Mouse (Mus musculus) c-Kit-positive CD71-negative TER-119-negative erythroid progenitor cells, embryonic 14.5 days (primary cell): ENCODE measurements around the gene Rhcg.
A peak's percentile ranks its signal among the peaks of the same experiment; 100 is the strongest.

ENCODE experiments used
- DNase-seq: peaks from one replicate; pipeline ENCODE4 v3.0.0-alpha.2; 2013; ENCODE audit warnings: low read depth

The Rhcg gene

GRCm38 (mm10) chr7:79548893-79549555, 68.4 kb downstream of the Rhcg start:
- DNase-seq, result no peak

DNA sequence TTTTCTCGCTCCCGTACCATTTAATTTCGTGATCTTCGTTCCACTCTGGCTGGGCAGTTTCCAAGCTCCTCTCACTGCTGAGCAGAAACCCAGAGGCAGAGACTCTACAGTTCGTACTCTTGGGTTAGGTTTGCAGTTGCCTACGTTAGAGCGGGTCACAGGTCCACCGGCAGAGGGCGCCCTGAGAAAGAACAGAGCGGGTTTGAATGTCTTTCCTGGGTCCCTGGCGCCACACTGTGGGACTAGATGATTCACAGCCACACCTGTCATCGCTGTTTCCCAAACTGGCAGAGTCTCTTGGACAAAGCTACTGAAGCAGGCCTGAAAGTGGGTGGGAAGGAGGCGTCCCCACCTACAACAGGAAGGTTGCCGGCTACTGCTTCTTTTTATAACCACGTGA, 70.4 kb downstream of the Rhcg start:
- peak; percentile 58 for DNase-seq

DNA sequence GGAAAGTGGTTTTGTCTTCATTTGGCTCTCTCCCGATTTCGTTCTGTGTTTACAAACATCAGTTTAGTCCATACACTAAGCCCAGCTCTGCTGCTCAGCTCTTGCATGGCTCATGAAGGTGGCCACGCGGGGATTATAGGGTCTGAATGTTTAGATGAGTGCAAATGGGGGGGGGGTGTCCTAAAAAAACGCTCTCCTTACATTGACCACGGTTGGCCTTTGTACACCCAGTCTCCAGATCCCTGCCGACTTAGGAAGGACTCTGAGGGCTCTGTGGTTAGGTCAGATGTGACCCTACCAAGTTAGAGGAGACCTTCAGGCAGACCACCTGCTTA, 72.4 kb downstream of the Rhcg start:
- no peak for DNase-seq

- no peak for DNase-seq
Observed at GRCm38 (mm10) chr7:79544281-79545065, 73.0 kb downstream of the Rhcg start.
